Mouse (Mus musculus) 3134 (cell line): ENCODE results near the gene Coq4.

Experiments
- DNase-seq: peaks from one replicate; pipeline ENCODE4 v3.0.0-alpha.2; 2011; ENCODE audit warnings: low spot score; ENCODE audit not compliant: insufficient read length; ENCODE audit errors: extremely low read depth

Coq4 gene

DNA sequence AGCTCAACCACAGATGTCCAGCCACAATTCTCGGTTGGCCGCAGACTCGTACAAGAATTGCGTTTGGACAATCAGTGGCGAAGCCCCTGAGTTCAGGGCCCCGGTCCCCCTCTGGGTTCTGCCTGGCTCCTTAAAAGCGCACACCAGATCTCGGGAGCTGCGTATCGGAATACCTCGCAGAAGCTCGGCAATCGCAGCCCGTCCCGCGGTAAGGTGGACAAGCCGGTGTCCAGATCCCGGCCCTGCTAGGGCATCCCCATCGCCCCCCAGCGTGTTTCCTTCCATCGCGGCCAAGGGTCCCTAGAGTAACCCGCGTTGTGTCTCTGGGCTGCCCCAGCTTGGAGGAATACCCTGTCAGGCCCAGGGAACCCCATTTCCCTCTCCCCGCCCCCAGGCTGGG is 58.3 kb downstream of the Coq4 start:
- DNase-seq, result no peak

DNA sequence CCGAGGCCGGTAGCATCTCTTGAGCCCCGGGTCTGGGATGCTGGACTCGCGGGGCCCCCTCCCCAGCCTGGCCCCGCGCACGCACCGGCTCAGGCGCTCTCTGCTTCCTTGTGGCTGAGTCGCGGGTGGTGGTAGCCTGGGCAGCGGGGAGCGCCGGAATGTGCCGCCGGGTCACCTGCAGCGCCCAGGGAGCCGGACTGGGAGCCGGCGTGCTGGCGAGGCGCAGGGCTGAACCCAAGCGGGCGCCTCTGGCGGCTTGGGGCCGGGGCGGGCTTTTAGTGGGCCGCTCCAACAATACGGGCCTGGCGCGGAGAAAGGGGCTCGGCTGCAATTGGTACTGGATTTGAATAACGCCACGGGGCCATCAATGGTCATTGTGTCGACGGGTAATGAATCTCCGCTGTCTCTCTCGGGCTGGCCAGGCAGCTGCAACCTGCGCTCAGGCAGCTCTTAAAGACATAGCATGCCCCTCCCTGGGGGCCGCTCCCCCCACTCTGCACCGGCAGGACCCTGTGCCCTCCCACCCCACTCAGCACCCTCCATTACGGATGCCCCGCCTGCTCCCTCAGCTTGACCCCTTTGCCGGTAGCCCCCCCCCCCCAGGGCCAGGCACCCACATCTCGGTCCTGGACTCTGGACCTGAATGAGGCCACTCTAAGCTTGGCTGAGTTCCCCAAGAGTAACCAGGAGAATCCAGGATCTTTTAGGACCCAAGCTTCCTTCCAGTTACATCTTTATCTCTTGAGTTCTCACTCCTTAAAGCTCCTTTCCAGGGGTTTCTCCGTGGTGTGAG is 59.0 kb downstream of the Coq4 start:
- no peak for DNase-seq

DNA sequence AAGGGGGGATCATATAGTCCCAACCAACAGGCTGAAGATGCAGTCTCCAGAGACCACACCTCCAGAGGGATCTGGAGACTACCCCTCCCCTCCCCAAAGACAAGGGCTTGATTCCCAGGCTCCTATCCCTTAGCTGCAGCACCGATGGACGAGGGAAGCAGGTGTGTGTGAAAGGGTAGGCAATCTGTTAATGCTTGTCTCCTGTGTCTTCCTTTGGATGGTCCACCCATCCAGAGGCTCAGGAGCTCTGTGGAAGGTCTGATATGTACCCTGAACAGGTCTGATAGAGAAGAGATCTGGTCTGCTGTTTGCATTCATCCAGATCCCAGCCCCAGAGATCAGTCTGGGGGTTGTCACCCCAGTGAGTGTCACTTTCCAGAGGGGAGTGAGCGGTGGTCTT is 59.6 kb downstream of the Coq4 start:
- DNase-seq, result no peak
